Mouse (Mus musculus): ENCODE data around the gene Gale.

DNA sequence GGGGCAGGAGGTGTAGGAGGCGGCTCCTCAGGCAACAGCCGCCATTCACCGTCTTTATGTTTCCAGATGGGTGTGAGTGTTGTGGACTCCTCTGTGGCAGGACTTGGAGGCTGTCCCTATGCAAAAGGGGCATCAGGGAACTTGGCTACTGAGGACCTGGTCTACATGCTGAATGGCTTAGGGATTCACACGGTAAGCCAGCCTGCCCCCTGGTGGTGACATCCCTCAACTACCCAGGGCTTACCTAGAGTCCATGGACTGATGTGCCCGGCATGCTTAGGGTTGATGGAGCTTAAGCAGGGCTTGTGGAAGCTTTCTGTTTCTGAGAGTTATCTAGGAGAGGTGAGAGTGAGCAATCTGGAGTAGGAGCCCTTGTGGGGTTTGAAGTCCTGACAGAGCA lies 2.8 kb upstream of the Gale start:
- TF ChIP-seq MAX (IDR thresholded peaks at IDR 0.05; ENCODE audit: low read depth): no peak
- no peak for TF ChIP-seq CEBPB (IDR thresholded peaks at IDR 0.05; ENCODE audit: insufficient read depth, poor library complexity, severe bottlenecking)
- no peak for TF ChIP-seq USF1 (IDR thresholded peaks at IDR 0.05; ENCODE audit: low read depth)
- no peak for TF ChIP-seq MYOD1 (IDR thresholded peaks at IDR 0.05; ENCODE audit: control insufficient read depth in 1 of 3, insufficient read length in 2 of 3, low read depth in 2 of 3)
- TF ChIP-seq POLR2A (IDR thresholded peaks at IDR 0.05; ENCODE audit: insufficient read length, low read depth): no peak
- TF ChIP-seq E2F4 (IDR thresholded peaks at IDR 0.05; ENCODE audit: insufficient read depth): no peak

Measured in myocyte (in vitro differentiated cells).